Mouse (Mus musculus) forebrain, embryonic 11.5 days (tissue): ENCODE measurements around the gene Aip. TPM values are rescaled to one million over a fixed set of nuclear protein-coding genes. Genes with fewer than 3 reads are reported as not detected.

Source experiments
- ATAC-seq: fragments of 200-750 bp; cut with Nextera tagmentation; replicated peaks from 2 replicates; pipeline ENCODE4 v1.8.0; 2017; ENCODE audit warnings: moderate TSS enrichment; ENCODE audit not compliant: low FRiP score
- DNase-seq: peaks from one replicate; pipeline ENCODE4 v3.0.0-alpha.2; 2017; ENCODE audit warnings: low spot score
- H3K27ac ChIP-seq: fragments of 300-500 bp; sonication (generic); 2 replicates; pipeline ENCODE4 v1.5.1; 2014; ENCODE audit warnings: low read depth, low read length
- H3K27me3 ChIP-seq: fragments of 300-500 bp; sonication (generic); 2 replicates; pipeline ENCODE4 v1.6.1; 2014; ENCODE audit warnings: mild to moderate bottlenecking, low read length, mixed read lengths; ENCODE audit not compliant: control insufficient read depth, insufficient read depth
- H3K36me3 ChIP-seq: fragments of 300-500 bp; sonication (generic); 2 replicates; pipeline ENCODE4 v1.6.1; 2014; ENCODE audit warnings: mild to moderate bottlenecking, low read length, moderate library complexity, mixed read lengths; ENCODE audit not compliant: control insufficient read depth, insufficient read depth
- H3K4me1 ChIP-seq: fragments of 300-500 bp; sonication (generic); replicated peaks from 2 replicates; pipeline ENCODE4 v1.6.1; 2014; ENCODE audit warnings: low read length, mixed read lengths; ENCODE audit not compliant: control insufficient read depth, insufficient read depth
- H3K4me2 ChIP-seq: fragments of 300-500 bp; sonication (generic); 2 replicates; pipeline ENCODE4 v1.6.1; 2014; ENCODE audit warnings: low read depth, mild to moderate bottlenecking, low read length, moderate library complexity, mixed read lengths; ENCODE audit not compliant: severe bottlenecking
- H3K4me3 ChIP-seq: fragments of 300-500 bp; sonication (generic); 2 replicates; pipeline ENCODE4 v1.5.1; 2014; ENCODE audit warnings: low read depth, low read length
- H3K9ac ChIP-seq: fragments of 300-500 bp; sonication (generic); 2 replicates; pipeline ENCODE4 v1.6.1; 2014; ENCODE audit warnings: low read length
- H3K9me3 ChIP-seq: fragments of 300-500 bp; sonication (generic); 2 replicates; pipeline ENCODE4 v1.6.1; 2016; ENCODE audit warnings: low read length, mixed read lengths; ENCODE audit not compliant: control insufficient read depth
- WGBS: fragments of 180-500 bp; shearing (Covaris S2); extraction: QIAGEN DNeasy Blood & Tissue Kit; methylation state at CpG from one replicate; pipeline ENCODE4 v1.1.7; 2014; 5-methylcytosine and 5-hydroxymethylcytosine counted together
- polyA plus RNA-seq: library from polyadenylated mRNA; unstranded; fragments of >200 nt; fragmentation: Nextera tagmentation; extraction: Ambion mirVana; gene quantifications from 2 replicates; pipeline ENCODE4 v1.2.1, GENCODE M21; 2014

Aip gene
- polyA plus RNA-seq, 1 experiment from 2014 or later: 52.3 TPM

DNA sequence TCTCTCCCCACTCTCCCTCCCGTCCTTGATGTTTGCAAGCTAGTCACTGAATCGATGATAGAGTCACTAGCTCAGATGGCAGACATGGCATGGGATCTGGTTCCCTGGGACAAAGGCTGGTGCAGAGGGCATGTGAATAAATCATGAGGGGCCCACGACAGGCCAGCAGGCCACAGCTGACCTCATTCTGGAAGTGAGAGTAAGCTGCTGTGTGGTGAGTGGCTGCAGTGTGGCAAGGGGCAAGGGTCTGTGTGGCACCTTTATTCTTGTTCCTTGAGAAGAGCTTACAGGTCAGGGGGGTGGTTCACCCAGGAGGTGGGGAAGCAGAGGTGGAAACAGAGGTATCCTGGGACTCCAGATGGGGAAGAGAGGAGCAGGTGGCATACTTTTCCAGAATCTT is 44.3 kb downstream of the Aip start, which contains the start of gene Cabp2:
Gene Cabp2 (plus strand): TSS at position 185 of the 400 bp plus-strand sequence.
- Histone ChIP-seq H3K4me3 (no peak within 1 kb of the TSS), H3K4me2 (no peak within 1 kb of the TSS), H3K27ac (no peak within 1 kb of the TSS), H3K9me3 (no peaks in the 10 kb centered on the region), H3K27me3 (no peaks in the 10 kb centered on the region), H3K36me3 (no peaks in the 10 kb centered on the region), H3K4me1 (no peaks in the 10 kb centered on the region), H3K9ac (no peak within 1 kb of the TSS)
- DNase-seq: peak; percentile 42
- no peak for ATAC-seq
- WGBS: 70% methylated on average over 3 of the region's 3 CpGs

GRCm38 (mm10) chr19:4080511-4081009 is 45.1 kb downstream of the Aip start:
- no peak overlapping the region for H3K9ac ChIP-seq
- no peak overlapping the region for H3K4me3 ChIP-seq
- no peaks in the 10 kb centered on the region for H3K9me3 ChIP-seq
- no peak overlapping the region for H3K27ac ChIP-seq
- ATAC-seq (no peak), DNase-seq (peak; percentile 42)
- WGBS: 69% methylated on average over 8 of the region's 8 CpGs
- H3K4me1 ChIP-seq: no peaks in the 10 kb centered on the region
- no peaks in the 10 kb centered on the region for H3K36me3 ChIP-seq
- H3K4me2 ChIP-seq: no peak overlapping the region
- no peaks in the 10 kb centered on the region for H3K27me3 ChIP-seq

DNA sequence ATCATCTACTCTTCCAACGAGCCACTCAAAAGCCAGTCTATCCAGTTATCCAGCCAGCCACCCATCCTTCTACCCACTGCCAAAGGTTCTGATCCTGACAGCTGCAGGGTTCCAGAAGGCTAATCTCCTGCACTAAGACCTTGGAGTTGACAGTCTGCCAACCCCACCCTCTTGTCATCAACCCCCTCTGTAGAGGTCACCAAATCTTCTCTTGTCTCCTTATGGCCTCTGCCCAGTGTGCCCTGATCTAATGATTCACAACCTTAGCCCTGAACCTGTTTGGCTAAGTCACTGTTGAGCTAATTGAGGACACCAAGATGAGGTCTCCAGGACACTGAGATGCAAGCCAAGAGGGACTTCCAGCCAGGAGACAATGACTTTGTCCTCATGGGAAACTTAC is 46.1 kb downstream of the Aip start:
- no peak overlapping the region for H3K4me2 ChIP-seq
- H3K27ac ChIP-seq: no peak overlapping the region
- 83% methylated on average over 1 of the region's 1 CpGs for WGBS
- H3K4me1 ChIP-seq: no peaks in the 10 kb centered on the region
- H3K9me3 ChIP-seq: no peaks in the 10 kb centered on the region
- no peak overlapping the region for H3K4me3 ChIP-seq
- no peaks in the 10 kb centered on the region for H3K27me3 ChIP-seq
- DNase-seq (peak; percentile 17), ATAC-seq (no peak)
- no peak overlapping the region for H3K9ac ChIP-seq
- H3K36me3 ChIP-seq: no peaks in the 10 kb centered on the region

DNA sequence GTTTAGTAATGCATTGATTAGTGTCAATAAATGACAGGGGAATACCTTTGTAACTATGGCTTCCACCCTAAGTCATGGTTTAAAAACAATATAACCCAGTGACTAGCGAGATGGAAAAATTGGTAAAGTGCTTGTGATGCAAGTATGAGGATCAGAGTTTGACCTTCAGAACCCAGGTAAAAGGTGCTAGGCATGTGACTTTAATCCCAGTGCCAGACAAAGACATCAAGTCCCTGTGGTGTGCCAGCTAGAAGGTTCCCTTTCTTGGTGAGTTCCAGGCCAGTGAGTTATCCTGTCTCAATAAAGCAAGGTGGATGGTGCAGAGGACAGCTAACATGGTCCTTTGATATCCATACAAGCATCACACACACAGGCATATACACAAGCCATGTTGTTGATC is 50.1 kb downstream of the Aip start:
- no peaks in the 10 kb centered on the region for H3K9me3 ChIP-seq
- H3K9ac ChIP-seq: no peak overlapping the region
- no peak overlapping the region for H3K4me3 ChIP-seq
- ATAC-seq (no peak), DNase-seq (no peak)
- H3K27ac ChIP-seq: no peak overlapping the region
- 88% methylated on average over 1 of the region's 1 CpGs for WGBS
- no peaks in the 10 kb centered on the region for H3K4me1 ChIP-seq
- no peak overlapping the region for H3K4me2 ChIP-seq
- no peaks in the 10 kb centered on the region for H3K27me3 ChIP-seq
- no peaks in the 10 kb centered on the region for H3K36me3 ChIP-seq

GRCm38 (mm10) chr19:4072706-4073424 is 52.8 kb downstream of the Aip start:
- Histone ChIP-seq H3K9ac (no peak overlapping the region), H3K27ac (no peak overlapping the region), H3K27me3 (no peaks in the 10 kb centered on the region), H3K4me1 (no peaks in the 10 kb centered on the region), H3K4me2 (no peak overlapping the region), H3K4me3 (no peak overlapping the region), H3K36me3 (no peaks in the 10 kb centered on the region), H3K9me3 (no peaks in the 10 kb centered on the region)
- DNase-seq: no peak
- no peak for ATAC-seq
- 74% methylated on average over 6 of the region's 6 CpGs for WGBS

- ATAC-seq: no peak
- Histone ChIP-seq H3K4me3 (no peak overlapping the region), H3K4me2 (no peak overlapping the region), H3K9ac (no peak overlapping the region), H3K9me3 (no peaks in the 10 kb centered on the region), H3K4me1 (no peaks in the 10 kb centered on the region), H3K36me3 (no peaks in the 10 kb centered on the region), H3K27ac (no peak overlapping the region), H3K27me3 (no peaks in the 10 kb centered on the region)
- DNase-seq: no peak
- WGBS: 89% methylated on average over 6 of the region's 6 CpGs
Measured at GRCm38 (mm10) chr19:4071406-4071805, 54.3 kb downstream of the Aip start.

DNA sequence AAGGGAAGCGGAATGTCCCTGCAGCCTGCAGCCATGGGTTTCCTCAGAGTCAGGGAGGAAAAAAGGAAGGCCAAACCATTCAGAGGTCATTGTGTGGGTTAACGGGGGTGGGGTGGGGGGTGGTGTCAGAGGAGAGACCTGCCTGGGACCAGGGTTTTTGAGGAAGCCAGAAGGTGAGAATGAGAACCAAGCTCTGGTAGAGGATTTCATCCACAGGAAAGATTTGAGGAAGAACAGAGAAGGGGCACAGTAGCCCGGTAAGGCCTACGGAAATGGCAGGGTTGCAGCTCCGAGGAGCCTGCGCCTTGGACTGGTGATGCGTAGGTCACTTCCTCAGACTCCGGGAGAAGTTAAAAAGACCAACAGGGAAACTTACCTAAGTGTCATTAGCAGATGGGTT is 54.9 kb downstream of the Aip start:
- ATAC-seq (no peak), DNase-seq (peak; percentile 17)
- WGBS: 83% methylated on average over 8 of the region's 8 CpGs
- H3K36me3 ChIP-seq: no peaks in the 10 kb centered on the region
- no peak overlapping the region for H3K9ac ChIP-seq
- no peaks in the 10 kb centered on the region for H3K9me3 ChIP-seq
- H3K27me3 ChIP-seq: no peaks in the 10 kb centered on the region
- no peak overlapping the region for H3K4me2 ChIP-seq
- no peak overlapping the region for H3K27ac ChIP-seq
- no peaks in the 10 kb centered on the region for H3K4me1 ChIP-seq
- H3K4me3 ChIP-seq: no peak overlapping the region

DNA sequence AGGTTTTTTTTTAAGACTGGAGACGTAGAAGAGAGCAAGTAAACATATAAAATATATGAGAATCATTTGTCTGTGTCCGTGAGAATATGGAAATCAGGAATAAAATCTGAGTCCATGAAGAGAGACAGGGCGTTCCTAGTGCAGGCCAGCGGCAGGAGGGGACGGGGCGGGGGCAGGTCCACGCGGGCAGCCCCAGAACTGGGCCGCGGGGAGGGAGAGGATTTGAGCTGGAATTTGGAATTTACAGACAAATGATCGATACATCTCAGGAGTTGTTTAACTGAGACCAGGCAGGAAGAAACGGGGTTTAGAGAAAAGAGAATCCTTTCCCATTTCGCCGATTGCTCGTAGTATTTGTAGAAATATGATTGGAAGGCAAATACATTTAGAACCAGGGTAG is 55.3 kb downstream of the Aip start:
- no peak for ATAC-seq

More for the DNA sequence above, 55.3 kb downstream of the Aip start:
- no peak overlapping the region for H3K4me3 ChIP-seq
- H3K9ac ChIP-seq: no peak overlapping the region
- no peak overlapping the region for H3K27ac ChIP-seq
- H3K4me2 ChIP-seq: no peak overlapping the region
- peak; percentile 31 for DNase-seq
- H3K9me3 ChIP-seq: no peaks in the 10 kb centered on the region
- H3K27me3 ChIP-seq: no peaks in the 10 kb centered on the region
- H3K36me3 ChIP-seq: no peaks in the 10 kb centered on the region
- 70% methylated on average over 15 of the region's 15 CpGs for WGBS
- no peaks in the 10 kb centered on the region for H3K4me1 ChIP-seq
